Mouse (Mus musculus) E14TG2a.4 (cell line): ENCODE measurements at regions not wholly inside any gene's neighbourhood (a gene's known extent, or its start where the extent isn't known, plus 50 kb on each side); places are given as distances from the start of the nearest gene placed in this dataset.

Experiments
- CTCF ChIP-seq: conservative IDR thresholded peaks from 2 replicates; pipeline ENCODE4 v1.5.1; 2014; ENCODE audit warnings: low read length
- NANOG ChIP-seq: IDR thresholded peaks from 2 replicates; pipeline ENCODE4 v1.6.1; 2014; ENCODE audit warnings: borderline replicate concordance, low read length, mixed read lengths
- POU5F1 ChIP-seq: IDR thresholded peaks from 2 replicates; pipeline ENCODE4 v1.6.1; 2014; ENCODE audit warnings: low read length, borderline replicate concordance

DNA sequence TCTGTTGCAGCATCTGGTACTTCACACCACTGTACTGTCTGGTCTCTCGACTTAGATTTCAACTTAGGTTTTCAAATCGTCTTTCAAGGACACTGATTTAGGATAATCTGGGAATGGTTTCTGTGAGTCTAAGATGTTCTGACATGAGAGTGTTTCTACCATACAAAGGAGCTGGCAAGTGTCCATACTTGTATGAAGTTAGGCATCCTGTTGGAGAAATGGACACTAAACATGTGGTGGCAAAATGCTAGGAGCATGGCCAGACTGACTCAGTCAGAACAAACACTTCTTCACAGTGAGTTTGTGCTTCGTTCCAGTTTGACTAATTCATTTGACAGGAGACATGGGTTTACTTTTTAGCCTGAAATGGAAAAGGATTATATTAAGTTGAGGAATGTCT, 194.5 kb upstream of the Thbs1 start:
- no peak for TF ChIP-seq CTCF
- no peak for TF ChIP-seq POU5F1
- TF ChIP-seq NANOG, result no peak
